Mouse (Mus musculus) forebrain, embryonic 14.5 days (tissue): ENCODE data around the gene Egln1. TPM values are rescaled to one million over a fixed set of nuclear protein-coding genes. Genes with fewer than 3 reads are reported as not detected.

ENCODE experiments used
- ATAC-seq: fragments of 200-750 bp; cut with Nextera tagmentation; 2 replicates; pipeline ENCODE4 v1.8.0; 2017; ENCODE audit warnings: mild to moderate bottlenecking, moderate library complexity
- DNase-seq: peaks from one replicate; pipeline ENCODE4 v3.0.0-alpha.2; 2015; ENCODE audit warnings: low spot score
- H3K27ac ChIP-seq: fragments of 300-500 bp; sonication (generic); 2 replicates; pipeline ENCODE4 v1.5.1; 2014; ENCODE audit warnings: low read depth, mild to moderate bottlenecking, control low read depth, low read length, moderate library complexity
- H3K27me3 ChIP-seq: fragments of 300-500 bp; sonication (generic); replicated peaks from 2 replicates; pipeline ENCODE4 v1.6.1; 2014; ENCODE audit warnings: low read length, control low read depth, mixed read lengths; ENCODE audit not compliant: control insufficient read depth, insufficient read depth
- H3K36me3 ChIP-seq: fragments of 300-500 bp; sonication (generic); 2 replicates; pipeline ENCODE4 v1.6.1; 2014; ENCODE audit warnings: low read length, control low read depth; ENCODE audit not compliant: control insufficient read depth, insufficient read depth
- H3K4me1 ChIP-seq: fragments of 300-500 bp; sonication (generic); 2 replicates; pipeline ENCODE4 v1.6.1; 2014; ENCODE audit warnings: antibody characterized with exemption, low read length, control low read depth; ENCODE audit not compliant: control insufficient read depth, insufficient read depth
- H3K4me2 ChIP-seq: fragments of 300-500 bp; sonication (generic); 2 replicates; pipeline ENCODE4 v1.6.1; 2014; ENCODE audit warnings: mild to moderate bottlenecking, control low read depth, low read length
- H3K4me3 ChIP-seq: fragments of 300-500 bp; sonication (generic); 2 replicates; pipeline ENCODE4 v1.5.1; 2014; ENCODE audit warnings: low read depth, low read length, control low read depth
- H3K9ac ChIP-seq: fragments of 300-500 bp; sonication (generic); 2 replicates; pipeline ENCODE4 v1.6.1; 2014; ENCODE audit warnings: mild to moderate bottlenecking, low read length, control low read depth, moderate library complexity
- H3K9me3 ChIP-seq: fragments of 300-500 bp; sonication (generic); replicated peaks from 2 replicates; pipeline ENCODE4 v1.6.1; 2016; ENCODE audit warnings: low read length, control low read depth, mixed read lengths; ENCODE audit not compliant: control insufficient read depth
- WGBS: fragments of 180-500 bp; shearing (Covaris S2); extraction: QIAGEN DNeasy Blood & Tissue Kit; methylation state at CpG from one replicate; pipeline ENCODE4 v1.1.7; 2014; 5-methylcytosine and 5-hydroxymethylcytosine counted together
- polyA plus RNA-seq: library from polyadenylated mRNA; unstranded; fragments of >200 nt; fragmentation: Nextera tagmentation; extraction: Ambion mirVana; gene quantifications from 2 replicates; pipeline ENCODE4 v1.2.1, GENCODE M21; 2014

Egln1 gene
- polyA plus RNA-seq, 1 experiment from 2014 or later, result 24.4 TPM

GRCm38 (mm10) chr8:124932435-124932834 lies 16.7 kb downstream of the Egln1 start:
- Histone ChIP-seq H3K27me3 (no peaks in the 10 kb centered on the region), H3K36me3 (0 out of 2 replicates have a peak, but pooled peaks cover 6% of the 10 kb centered on the region), H3K27ac (no peak overlapping the region), H3K9me3 (no peaks in the 10 kb centered on the region), H3K4me2 (no peak overlapping the region), H3K4me3 (no peak overlapping the region), H3K4me1 (no peaks in the 10 kb centered on the region), H3K9ac (no peak overlapping the region)
- DNase-seq, result no peak
- WGBS, result 82% methylated on average over 3 of the region's 3 CpGs
- no peak for ATAC-seq

- 90% methylated on average over 4 of the region's 4 CpGs for WGBS
These were observed 18.5 kb downstream of the Egln1 start for GRCm38 (mm10) chr8:124930649-124931048.

DNA sequence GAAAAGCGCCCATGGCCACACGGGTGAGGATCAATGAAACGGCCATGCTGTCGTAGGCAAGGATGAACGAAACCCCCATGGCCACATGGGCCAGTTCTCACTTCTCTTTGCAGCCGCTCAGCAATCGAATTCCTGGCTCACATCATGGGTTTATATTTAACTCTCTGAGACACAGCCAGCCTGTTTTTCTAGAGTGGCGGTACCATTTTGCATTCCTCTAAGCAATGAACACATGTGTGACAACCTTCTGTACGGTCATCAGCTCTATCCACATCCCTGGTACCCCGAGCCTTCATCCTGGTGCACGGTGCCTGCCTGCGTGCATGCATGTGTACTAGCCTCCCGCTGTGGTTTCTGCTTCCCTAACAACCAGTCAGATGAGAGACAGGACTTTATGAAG lies 19.0 kb downstream of the Egln1 start:
- ATAC-seq (no peak), DNase-seq (no peak)
- 92% methylated on average over 13 of the region's 13 CpGs for WGBS

More at GRCm38 (mm10) chr8:124930649-124931048, 18.5 kb downstream of the Egln1 start:
- no peak overlapping the region for H3K27ac ChIP-seq
- ATAC-seq, result no peak
- no peaks in the 10 kb centered on the region for H3K27me3 ChIP-seq
- no peak overlapping the region for H3K9ac ChIP-seq
- no peak overlapping the region for H3K4me3 ChIP-seq
- H3K9me3 ChIP-seq, result no peaks in the 10 kb centered on the region
- DNase-seq, result no peak
- H3K4me1 ChIP-seq, result no peaks in the 10 kb centered on the region
- no peaks in the 10 kb centered on the region for H3K36me3 ChIP-seq
- H3K4me2 ChIP-seq, result no peak overlapping the region

GRCm38 (mm10) chr8:124929006-124929405 lies 20.1 kb downstream of the Egln1 start:
- H3K36me3 ChIP-seq, result no peaks in the 10 kb centered on the region
- H3K27ac ChIP-seq, result no peak overlapping the region
- H3K27me3 ChIP-seq, result no peaks in the 10 kb centered on the region
- DNase-seq, result no peak
- no peak for ATAC-seq
- H3K9ac ChIP-seq, result no peak overlapping the region
- H3K4me3 ChIP-seq, result no peak overlapping the region
- no peak overlapping the region for H3K4me2 ChIP-seq
- H3K4me1 ChIP-seq, result no peaks in the 10 kb centered on the region
- H3K9me3 ChIP-seq, result no peaks in the 10 kb centered on the region
- 88% methylated on average over 11 of the region's 11 CpGs for WGBS

More for the DNA sequence above, 19.0 kb downstream of the Egln1 start:
- H3K4me1 ChIP-seq, result no peaks in the 10 kb centered on the region
- no peak overlapping the region for H3K27ac ChIP-seq
- H3K27me3 ChIP-seq, result no peaks in the 10 kb centered on the region
- no peaks in the 10 kb centered on the region for H3K36me3 ChIP-seq
- H3K4me3 ChIP-seq, result no peak overlapping the region
- no peak overlapping the region for H3K4me2 ChIP-seq
- H3K9me3 ChIP-seq, result no peaks in the 10 kb centered on the region
- H3K9ac ChIP-seq, result no peak overlapping the region

DNA sequence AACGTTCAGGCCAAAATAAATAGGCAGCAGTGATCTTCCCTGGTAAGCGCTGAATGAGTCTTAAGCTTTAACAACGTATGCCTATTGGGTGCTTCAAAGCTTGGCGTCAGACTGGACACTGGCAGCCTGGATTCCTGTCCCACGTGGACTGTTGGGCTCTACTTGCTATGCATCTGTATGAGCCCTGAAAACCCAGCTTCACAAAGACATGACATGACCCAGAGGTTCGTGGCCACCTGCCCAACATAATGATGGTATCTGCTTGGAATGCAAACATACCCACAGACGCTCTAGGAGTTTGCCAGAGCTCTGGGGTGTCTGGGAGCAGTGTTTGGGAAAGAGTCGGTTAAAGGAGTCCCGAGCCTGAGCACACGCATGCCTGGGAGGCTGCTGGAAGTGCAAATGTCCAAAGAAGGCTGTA lies 22.8 kb downstream of the Egln1 start:
- H3K9ac ChIP-seq, result no peak overlapping the region
- no peak overlapping the region for H3K4me2 ChIP-seq
- H3K36me3 ChIP-seq, result no peaks in the 10 kb centered on the region
- no peak overlapping the region for H3K27ac ChIP-seq
- no peaks in the 10 kb centered on the region for H3K9me3 ChIP-seq
- ATAC-seq, result no peak
- no peak for DNase-seq
- H3K4me3 ChIP-seq, result no peak overlapping the region
- no peaks in the 10 kb centered on the region for H3K4me1 ChIP-seq
- H3K27me3 ChIP-seq, result no peaks in the 10 kb centered on the region
- 86% methylated on average over 10 of the region's 10 CpGs for WGBS

- no peaks in the 10 kb centered on the region for H3K4me1 ChIP-seq
- no peak overlapping the region for H3K4me2 ChIP-seq
- WGBS, result 92% methylated on average over 14 of the region's 14 CpGs
- no peak overlapping the region for H3K9ac ChIP-seq
- no peaks in the 10 kb centered on the region for H3K9me3 ChIP-seq
- H3K36me3 ChIP-seq, result no peaks in the 10 kb centered on the region
- no peak overlapping the region for H3K27ac ChIP-seq
- no peaks in the 10 kb centered on the region for H3K27me3 ChIP-seq
- no peak for DNase-seq
- no peak for ATAC-seq
- H3K4me3 ChIP-seq, result no peak overlapping the region
These were observed 23.4 kb downstream of the Egln1 start for GRCm38 (mm10) chr8:124925544-124926266.

GRCm38 (mm10) chr8:124923971-124924652 lies 25.0 kb downstream of the Egln1 start:
- Histone ChIP-seq H3K4me3 (no peak overlapping the region), H3K9me3 (no peaks in the 10 kb centered on the region), H3K27me3 (no peaks in the 10 kb centered on the region), H3K9ac (no peak overlapping the region), H3K4me1 (no peaks in the 10 kb centered on the region), H3K4me2 (no peak overlapping the region), H3K27ac (no peak overlapping the region), H3K36me3 (no peaks in the 10 kb centered on the region)
- DNase-seq, result no peak
- WGBS, result 91% methylated on average over 15 of the region's 15 CpGs
- no peak for ATAC-seq

GRCm38 (mm10) chr8:124922490-124923089 lies 26.5 kb downstream of the Egln1 start:
- Histone ChIP-seq H3K4me1 (no peaks in the 10 kb centered on the region), H3K36me3 (no peaks in the 10 kb centered on the region), H3K4me2 (no peak overlapping the region), H3K4me3 (no peak overlapping the region), H3K27ac (no peak overlapping the region), H3K27me3 (no peaks in the 10 kb centered on the region), H3K9me3 (no peaks in the 10 kb centered on the region), H3K9ac (no peak overlapping the region)
- no peak for ATAC-seq
- DNase-seq, result no peak
- WGBS, result 88% methylated on average over 11 of the region's 11 CpGs
